Mouse (Mus musculus) frontal cortex, adult (tissue): Measurements from ENCODE around the gene Ilf2.
A peak's percentile ranks its signal among the peaks of the same experiment; 100 is the strongest.

Experiments
- ATAC-seq: cut with Nextera tagmentation; 2 replicates; pipeline ENCODE4 v1.9.2; 2017; ENCODE audit warnings: mild to moderate bottlenecking, moderate library complexity, mixed read lengths; ENCODE audit not compliant: low TSS enrichment

Gene Ilf2

DNA sequence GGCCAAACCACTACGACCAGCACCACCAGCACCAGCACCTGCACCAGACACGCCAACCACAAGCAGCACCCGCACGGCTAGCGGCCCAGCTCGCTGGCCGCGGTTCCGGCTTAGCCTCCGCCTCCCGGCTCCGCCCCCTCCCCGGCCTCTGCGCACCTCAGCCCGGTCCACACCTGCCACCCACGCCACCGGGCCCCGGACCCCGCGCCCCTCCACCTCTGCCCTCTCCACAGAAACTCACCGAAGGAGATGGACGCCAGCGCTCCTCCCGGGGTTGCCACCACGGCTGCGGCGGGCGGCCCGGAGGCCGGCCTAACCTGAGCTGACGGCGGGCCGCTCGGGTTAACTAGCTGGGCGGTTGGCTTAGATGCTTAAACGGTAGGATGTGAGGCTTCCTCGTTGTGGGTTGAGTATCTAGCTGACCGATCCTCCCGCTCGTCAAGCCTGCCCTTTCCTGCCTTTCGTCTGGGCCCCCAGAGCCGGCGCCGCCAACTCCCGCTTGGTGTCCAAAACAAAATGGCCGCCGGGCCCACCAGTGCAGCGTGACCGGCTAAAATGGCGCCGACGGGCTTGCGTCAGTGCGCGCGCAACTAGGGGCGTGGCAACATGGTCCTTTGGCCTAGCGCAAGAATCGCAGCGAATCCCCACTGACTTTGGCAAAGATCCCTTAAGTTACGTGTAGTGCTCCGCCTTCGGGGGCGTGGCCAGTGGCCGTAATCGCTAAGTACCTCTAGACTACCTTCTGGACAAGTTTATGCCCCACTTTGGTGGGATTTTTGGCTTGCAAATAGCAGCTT, 33.2 kb downstream of the Ilf2 start, which contains the start of gene Chtop:
Gene Chtop, minus strand, starts transcription at position 549 of the 797 bp plus-strand sequence.
- peak; percentile 84 for ATAC-seq

DNA sequence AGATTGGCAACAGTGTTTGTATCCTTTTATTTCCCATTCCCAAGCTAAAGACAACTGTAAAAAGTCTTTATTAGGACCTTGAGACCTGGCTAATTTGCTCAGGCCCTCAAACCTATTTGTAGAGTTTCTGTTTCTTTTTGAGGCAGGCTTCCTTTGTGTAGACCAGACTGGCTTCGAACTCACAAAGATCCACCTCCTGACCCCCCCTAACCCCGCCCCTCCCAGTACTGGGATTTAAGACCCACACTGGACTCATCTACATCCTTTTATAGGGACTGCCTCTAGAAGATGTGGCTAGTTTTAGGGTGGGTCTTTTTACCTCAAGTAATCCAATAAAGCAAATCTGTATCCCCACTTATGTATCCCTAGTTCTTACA, 33.8 kb downstream of the Ilf2 start:
- ATAC-seq = no peak

GRCm38 (mm10) chr3:90512276-90512675, 36.4 kb downstream of the Ilf2 start:
- no peak for ATAC-seq

- no peak for ATAC-seq
Measured at GRCm38 (mm10) chr3:90512948-90513642, 37.2 kb downstream of the Ilf2 start.

- peak; percentile 71 for ATAC-seq
Measured at GRCm38 (mm10) chr3:90513796-90514590, 38.1 kb downstream of the Ilf2 start, which contains the start of the genes S100a1 and S100a13. TSS of gene S100a1 (minus strand) at chr3:90514392. TSS of gene S100a13 (plus strand) at chr3:90514435.

GRCm38 (mm10) chr3:90514691-90515090, 38.8 kb downstream of the Ilf2 start:
- ATAC-seq = peak; percentile 57

- no peak for ATAC-seq
Measured at GRCm38 (mm10) chr3:90515242-90515641, 39.3 kb downstream of the Ilf2 start.

- ATAC-seq = no peak
Measured at GRCm38 (mm10) chr3:90515789-90516188, 39.9 kb downstream of the Ilf2 start.

- no peak for ATAC-seq
Measured at GRCm38 (mm10) chr3:90517711-90518110, 41.8 kb downstream of the Ilf2 start.

- ATAC-seq = peak; percentile 98
Measured at GRCm38 (mm10) chr3:90525421-90525820, 49.5 kb downstream of the Ilf2 start.

DNA sequence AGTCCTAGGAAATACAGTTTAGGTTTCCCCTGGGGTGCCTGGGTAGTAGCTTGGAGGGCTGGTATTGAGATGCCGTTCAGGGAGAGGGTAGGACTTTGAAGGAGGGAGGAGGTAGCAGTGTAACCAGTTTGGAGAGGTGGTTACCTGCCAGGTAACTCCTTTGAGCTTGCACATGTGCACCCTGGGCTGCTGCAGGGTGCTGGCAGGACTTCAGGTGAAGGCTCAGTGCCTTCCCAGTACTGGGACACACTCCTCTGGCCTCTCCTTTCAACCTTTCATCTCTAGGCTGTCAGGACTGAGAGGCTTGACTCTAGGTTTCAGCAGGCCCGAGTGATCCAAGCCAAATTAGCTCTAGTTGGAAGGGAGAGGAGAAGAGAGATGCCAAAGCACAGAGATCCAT, 50.1 kb downstream of the Ilf2 start:
- no peak for ATAC-seq

- ATAC-seq = no peak
Measured at GRCm38 (mm10) chr3:90526580-90526979, 50.7 kb downstream of the Ilf2 start, which contains the start of gene S100a14. TSS of gene S100a14 (plus strand) at chr3:90526856.

DNA sequence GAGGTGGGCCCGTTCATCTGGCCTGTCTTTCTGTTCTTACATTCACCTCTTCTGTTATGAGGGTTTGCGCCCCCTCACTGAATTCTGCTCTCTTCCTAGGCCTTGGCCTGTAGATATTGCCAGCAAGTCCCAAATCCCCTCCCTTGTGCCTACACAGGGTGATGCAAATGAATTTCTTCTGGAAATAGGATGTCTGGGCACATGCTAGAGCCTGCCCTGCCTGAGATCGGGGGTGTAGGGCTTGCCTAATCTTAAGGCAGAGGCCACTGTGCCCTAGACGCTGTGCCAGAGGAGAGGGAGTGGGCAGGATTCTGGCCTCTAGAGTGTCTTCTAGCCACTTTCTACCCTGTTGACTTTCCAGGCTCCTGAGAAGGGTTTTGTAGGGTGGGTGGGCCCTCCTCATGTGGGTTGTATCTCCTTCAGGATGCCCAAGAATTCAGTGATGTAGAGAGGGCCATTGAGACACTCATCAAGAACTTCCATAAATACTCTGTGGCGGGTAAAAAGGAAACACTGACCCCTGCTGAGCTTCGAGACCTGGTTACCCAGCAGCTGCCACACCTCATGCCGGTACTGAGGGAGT, 51.5 kb downstream of the Ilf2 start:
- no peak for ATAC-seq

DNA sequence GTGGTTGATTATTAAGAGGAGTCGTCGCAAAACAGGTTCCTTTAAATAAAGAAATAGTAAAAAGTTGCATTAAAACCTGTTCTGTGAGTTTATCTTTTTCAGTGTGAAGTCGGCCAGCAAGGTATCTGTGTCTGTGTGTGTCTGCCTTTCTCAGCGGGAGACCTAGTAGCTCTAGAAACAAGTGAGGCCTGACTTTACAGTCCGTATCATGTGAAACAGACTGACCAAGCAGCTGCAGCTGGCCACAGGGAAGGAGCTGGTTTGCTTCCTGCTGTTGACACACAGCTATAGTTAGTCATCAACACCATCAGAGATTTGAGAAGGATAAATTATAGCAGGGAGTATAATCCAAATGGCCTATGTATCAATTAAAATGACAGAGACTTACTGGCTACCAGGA, 55.8 kb downstream of the Ilf2 start:
- no peak for ATAC-seq

DNA sequence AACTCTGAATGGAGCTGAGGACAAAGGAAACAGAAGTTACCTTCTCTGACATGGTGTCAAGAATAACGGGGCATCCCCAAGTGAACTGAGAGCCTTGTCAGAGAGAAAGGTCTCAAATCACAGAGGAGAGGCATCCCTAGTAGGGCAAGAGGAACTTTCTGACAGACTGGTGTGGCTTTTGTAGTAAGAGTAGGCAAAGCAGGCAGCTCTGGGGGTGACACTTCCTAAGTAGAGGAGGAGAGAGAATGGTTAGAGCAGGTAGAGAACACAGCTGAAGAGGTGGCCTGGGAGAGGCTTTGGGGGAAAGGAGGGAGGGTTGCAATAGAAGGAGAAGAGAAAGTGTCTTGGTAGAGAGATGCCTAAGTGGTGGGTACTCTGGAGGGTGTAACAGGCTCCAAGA, 59.5 kb downstream of the Ilf2 start:
- no peak for ATAC-seq

- ATAC-seq = peak; percentile 77
Measured at GRCm38 (mm10) chr3:90537141-90537904, 61.4 kb downstream of the Ilf2 start, which contains the start of gene S100a16. TSS of gene S100a16 (plus strand) at chr3:90537254.

DNA sequence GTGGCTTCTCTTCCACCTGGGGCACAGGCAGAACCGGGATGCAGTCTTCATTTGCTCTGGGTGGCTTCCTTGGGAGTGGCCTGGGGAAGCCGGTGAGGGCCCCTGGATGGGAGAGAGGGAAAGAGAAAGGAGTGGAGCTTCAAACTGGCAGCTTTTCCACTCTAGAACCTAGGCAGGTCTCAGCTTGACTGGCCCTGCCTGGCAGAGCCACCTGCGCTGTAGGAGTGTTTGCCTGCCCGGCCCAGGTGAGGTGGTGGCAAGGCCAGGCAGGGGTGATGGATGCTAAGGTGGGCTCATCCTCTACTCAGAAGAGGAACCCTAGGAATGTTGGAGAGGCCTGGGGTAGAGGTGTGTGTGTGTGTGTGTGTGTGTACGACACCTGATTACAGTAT, 62.0 kb downstream of the Ilf2 start:
- no peak for ATAC-seq
